Mouse (Mus musculus) mature B cell (primary cell): ENCODE data around the gene Olfr1047.
"Not testable (repeated sequence)": the region's sequence is repeated elsewhere in the genome, so short reads cannot be mapped to it uniquely, and the experiment has no call there.

Experiments used
- in situ Hi-C: fragments of 300-500 bp; cut with MboI; formaldehyde crosslinking; loops from 2 replicates; pipeline ENCODE4 v1.14.3; 2019

Gene Olfr1047

DNA sequence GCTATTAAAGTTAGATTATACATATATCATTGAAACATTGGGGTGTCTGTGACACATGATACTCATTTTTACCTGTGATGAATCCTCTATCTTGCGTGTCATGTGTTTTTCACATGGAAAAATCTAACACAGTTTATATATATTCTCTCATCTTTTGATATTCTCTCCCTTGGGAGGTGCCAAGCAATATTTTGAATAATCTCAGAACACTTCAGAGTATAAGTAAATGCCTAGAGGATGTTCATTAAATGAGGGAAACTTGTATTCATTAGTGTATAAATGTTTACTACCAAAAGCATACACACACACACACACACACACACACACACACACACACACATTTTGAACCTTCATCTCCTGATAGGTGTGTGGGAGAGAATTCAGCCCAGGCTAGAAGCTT, at the start of gene Olfr1047:
Gene Olfr1047 (minus strand): TSS at position 101 of the 400 bp plus-strand sequence.
- in situ Hi-C loops: no loop called here

DNA sequence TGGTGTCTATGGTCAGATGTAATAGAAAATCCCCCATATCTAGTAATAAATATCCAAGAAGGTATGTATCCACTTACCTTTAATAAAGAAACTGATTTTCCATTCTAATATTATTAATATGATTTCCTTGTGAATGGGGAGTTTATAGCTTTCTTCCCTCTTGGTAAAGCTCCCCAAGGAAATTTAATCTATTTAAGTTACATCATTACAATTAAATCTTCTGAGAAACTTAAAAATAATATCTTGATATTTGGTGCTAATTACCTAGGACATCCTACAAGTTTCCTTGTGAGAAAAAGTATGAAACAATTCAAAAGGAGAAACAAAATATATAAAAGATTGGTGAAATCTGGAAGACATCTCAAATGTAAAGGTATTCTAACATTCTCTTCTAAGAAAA, 47.8 kb upstream of the Olfr1047 start, which contains the start of gene Olfr1051:
Gene Olfr1051 (minus strand): TSS at position 101 of the 400 bp plus-strand sequence.
- in situ Hi-C loops: not testable (repeated sequence)

DNA sequence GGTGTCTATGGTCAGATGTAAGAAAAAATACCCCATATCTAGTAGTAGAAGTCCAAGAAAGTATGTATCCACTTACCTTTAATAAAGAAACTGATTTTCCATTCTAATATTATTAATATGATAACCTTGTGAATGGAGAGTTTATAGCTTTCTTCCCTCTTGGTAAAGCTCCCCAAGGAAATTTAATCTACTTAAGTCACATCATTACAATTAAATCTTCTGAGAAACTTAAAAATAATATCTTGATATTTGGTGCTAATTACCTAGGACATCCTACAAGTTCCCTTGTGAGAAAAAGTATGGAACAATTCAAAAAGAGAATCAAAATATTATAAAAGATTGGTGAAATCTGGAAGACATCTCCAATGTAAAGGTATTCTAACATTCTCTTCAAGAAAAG, 27.0 kb upstream of the Olfr1047 start, which contains the start of gene Olfr1049:
Gene Olfr1049 (minus strand): TSS at position 101 of the 400 bp plus-strand sequence.
- in situ Hi-C loops: not testable (repeated sequence)

DNA sequence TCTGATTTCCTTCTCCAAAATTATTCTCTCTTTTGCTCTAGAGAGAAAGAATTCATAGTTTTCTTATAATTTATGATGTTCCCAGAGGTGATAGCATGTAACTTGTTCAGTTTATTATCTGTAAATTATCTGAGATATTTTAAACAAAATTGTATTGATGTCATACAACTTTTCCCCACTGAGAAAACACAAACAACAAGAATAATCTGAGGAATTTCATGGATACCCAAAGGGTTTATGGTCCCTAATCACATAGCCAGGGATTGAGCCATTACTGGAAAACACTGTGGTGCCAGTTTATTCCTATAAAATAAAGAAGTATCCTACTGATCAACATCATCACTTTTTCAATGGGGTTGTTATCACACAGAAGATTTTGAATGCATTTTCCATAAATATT, 9.0 kb upstream of the Olfr1047 start, which contains the start of gene Olfr1048:
Gene Olfr1048 (minus strand): TSS at position 101 of the 400 bp plus-strand sequence.
- in situ Hi-C loops: no loop called here

DNA sequence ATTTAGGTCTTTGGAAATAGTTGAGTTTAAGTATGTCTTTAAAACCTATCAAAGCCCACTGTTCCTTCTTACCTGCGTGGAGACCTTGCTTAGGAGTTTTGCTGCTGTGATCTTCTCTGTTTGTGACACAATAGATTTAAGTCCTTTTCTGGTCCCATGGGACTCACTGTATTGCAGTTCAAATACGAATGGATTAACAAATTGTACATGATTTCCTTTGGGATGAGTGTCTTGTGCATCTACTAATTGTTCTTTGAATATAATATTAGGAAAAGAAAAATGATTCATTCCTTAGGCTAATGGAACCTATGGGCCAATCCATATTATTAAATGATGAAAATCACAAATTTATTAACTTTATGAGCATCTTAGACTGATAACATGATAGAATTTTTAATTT, 12.0 kb downstream of the Olfr1047 start, which contains the start of gene Olfr1046:
Gene Olfr1046 (minus strand): TSS at position 101 of the 400 bp plus-strand sequence.
- in situ Hi-C loops: no loop called here

GRCm38 (mm10) chr2:86202909-86203308, 28.3 kb downstream of the Olfr1047 start, which contains the start of gene Olfr1045:
Gene Olfr1045 (minus strand): TSS chr2:86203009.
- in situ Hi-C loops: no loop called here

- in situ Hi-C loops: no loop called here
Measured at GRCm38 (mm10) chr2:86195863-86196262, 35.3 kb downstream of the Olfr1047 start.

DNA sequence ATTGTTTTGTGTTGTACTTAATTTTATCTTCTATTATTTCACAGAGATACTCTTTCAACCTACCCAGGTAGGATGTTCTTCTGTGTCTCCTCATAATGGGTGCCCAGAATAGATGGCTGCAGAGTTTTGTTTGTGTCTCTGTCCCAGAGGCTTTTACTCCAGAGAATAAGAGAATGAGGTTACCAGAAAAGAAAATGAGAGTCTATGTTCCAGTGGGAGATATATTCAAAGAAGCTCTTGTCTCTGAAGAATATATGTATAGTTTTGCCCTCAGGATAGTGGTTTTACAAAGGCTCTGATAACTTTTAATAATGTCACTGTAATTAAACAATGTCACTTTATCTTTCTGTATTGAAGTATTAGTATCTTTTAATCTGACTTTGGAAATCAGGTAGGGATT, 45.6 kb downstream of the Olfr1047 start, which contains the start of gene Olfr52:
Gene Olfr52 (minus strand): TSS at position 101 of the 400 bp plus-strand sequence.
- in situ Hi-C loops: no loop called here

DNA sequence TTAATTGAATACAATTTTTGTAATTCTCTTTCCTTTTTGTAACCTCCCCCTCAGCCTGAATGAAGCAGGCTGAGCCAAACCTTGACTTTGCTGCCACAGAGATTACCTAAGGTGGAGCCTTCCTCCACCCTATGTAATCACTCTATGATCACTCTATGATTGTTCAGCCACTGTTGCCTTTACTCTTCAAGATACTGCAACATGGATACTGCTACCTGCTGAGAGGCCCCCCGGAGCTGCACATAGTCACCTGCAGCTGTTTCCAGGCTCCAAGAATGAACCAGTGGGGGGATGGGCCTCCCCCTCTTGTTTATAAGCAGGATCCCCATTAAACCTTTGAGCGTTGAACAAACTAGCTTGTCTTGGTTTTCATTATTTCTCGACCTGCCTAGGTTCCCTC, 51.3 kb downstream of the Olfr1047 start:
- in situ Hi-C loops: no loop called here

DNA sequence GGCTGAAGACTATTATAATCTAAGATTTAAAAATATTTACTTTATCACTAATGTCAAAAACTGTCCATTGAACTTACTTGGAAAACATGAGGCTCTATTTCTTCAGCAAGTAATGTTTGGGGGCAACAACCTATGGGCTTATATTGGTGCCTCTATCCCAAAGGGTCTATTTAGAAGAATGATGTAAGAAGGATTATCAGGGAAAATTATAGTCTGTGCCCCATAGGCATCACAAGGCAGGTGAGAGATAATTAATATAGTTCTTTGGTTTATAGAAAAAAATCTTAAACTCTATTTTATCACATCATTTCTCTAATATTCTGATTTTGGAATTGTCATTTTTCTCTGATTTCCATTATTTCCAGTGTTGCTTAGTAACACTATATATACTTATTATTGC, 53.5 kb downstream of the Olfr1047 start, which contains the start of gene Olfr1044:
Gene Olfr1044 (minus strand): TSS at position 101 of the 400 bp plus-strand sequence.
- in situ Hi-C loops: no loop called here
